Mouse (Mus musculus) G1E (cell line): ENCODE measurements at regions not wholly inside any gene's neighbourhood (a gene's known extent, or its start where the extent isn't known, plus 50 kb on each side); places are given as distances from the start of the nearest gene placed in this dataset.

ENCODE experiments used
- CTCF ChIP-seq: IDR thresholded peaks from 2 replicates; pipeline ENCODE4 v1.5.1; 2012; ENCODE audit warnings: low read depth, low read length, inconsistent platforms, mixed read lengths
- GATA1 ChIP-seq: IDR thresholded peaks from 2 replicates; pipeline ENCODE4 v1.6.1; 2012; ENCODE audit warnings: borderline replicate concordance, low read length, inconsistent platforms, mixed read lengths
- GATA2 ChIP-seq: IDR thresholded peaks from 2 replicates; pipeline ENCODE4 v1.6.1; 2012; ENCODE audit warnings: low read depth, low read length, inconsistent platforms, borderline replicate concordance

- TF ChIP-seq CTCF = no peak
- no peak for TF ChIP-seq GATA1
- no peak for TF ChIP-seq GATA2
These were observed 61.9 kb upstream of the Gm49339 start for GRCm38 (mm10) chr10:51418550-51418949.
